ENCODE assay signal across 20 mouse cellular contexts in genomic region chr17:6095579-6095978, GRCm38 (mm10). TPM values are rescaled to one million over a fixed set of nuclear protein-coding genes. Genes with fewer than 3 reads are reported as not detected.
DNase-seq lines count a peak whose midpoint lies in the region; ATAC-seq and TF ChIP-seq lines count a peak whose summit lies in the region.
"Had no signal": no experiment of that assay in that cellular context is flagged by ENCODE, and none has a peak within 500 bp of the region (broad histone marks: within the 10 kb centered on the region; RNA-seq: fewer than 3 reads in every experiment).

No protein-coding gene starts in this region.

- no peak for ATAC-seq in megakaryocyte, adult 5-6 weeks (ENCODE audit: poor library complexity, severe bottlenecking)

- H3K4me3 ChIP-seq in gastrocnemius, adult 2 months, result no peak overlapping the region
- no peak overlapping the region for H3K4me3 ChIP-seq in left cerebral cortex, adult 2 months
- H3K4me3 ChIP-seq: heart, embryonic 15.5 days; liver, embryonic 15.5 days; midbrain, embryonic 10.5 days had no signal

- no peak overlapping the region for H3K27ac ChIP-seq in gastrocnemius, adult 2 months
- no peak overlapping the region for H3K27ac ChIP-seq in left cerebral cortex, adult 2 months
- H3K27ac ChIP-seq: heart, embryonic 15.5 days; liver, embryonic 15.5 days; midbrain, embryonic 10.5 days had no signal

- no peak for DNase-seq in gastrocnemius, adult 2 months
- no peak for DNase-seq in gastrocnemius, postnatal 10 days
- no peak for DNase-seq in left cerebral cortex, adult 2 months (ENCODE audit: extremely low spot score in 1 of 2, low spot score in 2 of 2)
- no peak for DNase-seq in left cerebral cortex, adult 8-10 months (ENCODE audit: low spot score in 2 of 2)
- DNase-seq in CD4-positive, CD25-positive, alpha-beta regulatory T cell, adult 2 months (ENCODE audit: low read depth, low spot score), result peak; percentile 40
- peak; percentile 38 for DNase-seq in naive thymus-derived CD4-positive, alpha-beta T cell, adult 2 months (ENCODE audit: low read depth)
- no peak for DNase-seq in thymus, postnatal 4 days
- DNase-seq: adrenal gland, postnatal 14 days; cerebellum, adult 11 months; cerebellum, postnatal 14 days; embryo, embryonic 11 days; kidney, adult 9 months; kidney, postnatal 4 days; lung, postnatal 14 days; right cerebral cortex, postnatal 14 days; spleen, adult 18-20 months had no signal

- intact Hi-C loops in gastrocnemius, adult 2 months (cut with DNase I), result no loop called here
- intact Hi-C loops in left cerebral cortex, adult 2 months (cut with DNase I), result no loop called here

- TF ChIP-seq CTCF in gastrocnemius, adult 2 months (IDR thresholded peaks at IDR 0.05), result peak; percentile 46
- peak; percentile 53 for TF ChIP-seq CTCF in left cerebral cortex, adult 2 months (IDR thresholded peaks at IDR 0.05)

RNA-seq across cellular contexts. Expression of gene Tulp4, which starts 10.7 kb away (rescaled TPM):
- 100 to 1,000 TPM; 111 to 124 TPM for total RNA-seq in gastrocnemius, adult 2 months (2021)
- total RNA-seq in gastrocnemius, postnatal 10 days (2021), result 100 to 1,000 TPM; 111 to 116 TPM
- 100 to 1,000 TPM; 342 to 345 TPM for total RNA-seq in left cerebral cortex, adult 2 months (2021)
- total RNA-seq in left cerebral cortex, adult 8-10 months (2022), result 100 to 1,000 TPM; 363 to 430 (median 399) TPM
- total RNA-seq in megakaryocyte, adult 5-6 weeks (2015), result 9.0 and 9.8 TPM in 2 replicates
- 13.2 and 17.5 TPM in 2 replicates for total RNA-seq in megakaryocyte, adult 5-6 weeks (2017)

RNA-seq across cellular contexts. Expression of gene Gtf2h5, which starts 16.0 kb away (rescaled TPM):
- total RNA-seq in gastrocnemius, adult 2 months (2021), result 10 to 100 TPM; 50.5 to 52.7 TPM
- total RNA-seq in gastrocnemius, postnatal 10 days (2021), result 10 to 100 TPM; 65.4 to 69.1 TPM
- 100 to 1,000 TPM; 103 to 106 TPM for total RNA-seq in left cerebral cortex, adult 2 months (2021)
- total RNA-seq in left cerebral cortex, adult 8-10 months (2022), result 100 to 1,000 TPM in 3 of 4 experiments, 10 to 100 TPM in 1; 92.8 to 108 (median 103) TPM
- 73.4 and 75.0 TPM in 2 replicates for total RNA-seq in megakaryocyte, adult 5-6 weeks (2015)
- total RNA-seq in megakaryocyte, adult 5-6 weeks (2017), result 51.6 and 62.5 TPM in 2 replicates

RNA-seq across cellular contexts. Expression of gene Serac1, which starts 16.0 kb away (rescaled TPM):
- total RNA-seq in gastrocnemius, adult 2 months (2021), result 1 to 10 TPM; 6.5 to 7.3 TPM
- 1 to 10 TPM; 7.9 to 8.2 TPM for total RNA-seq in gastrocnemius, postnatal 10 days (2021)
- total RNA-seq in left cerebral cortex, adult 2 months (2021), result 10 to 100 TPM; 17.5 to 17.7 TPM
- total RNA-seq in left cerebral cortex, adult 8-10 months (2022), result 10 to 100 TPM; 12.8 to 16.4 (median 14.4) TPM
- 1.2 and 2.1 TPM in 2 replicates for total RNA-seq in megakaryocyte, adult 5-6 weeks (2015)
- 4.9 and 5.7 TPM in 2 replicates for total RNA-seq in megakaryocyte, adult 5-6 weeks (2017)

Comparison
In these comparisons a context has a peak if more than half of its experiments do, and no peak if none do; other contexts are left out.
1. DNase-seq: peak in CD4-positive, CD25-positive, alpha-beta regulatory T cell, adult 2 months (single experiment) and naive thymus-derived CD4-positive, alpha-beta T cell, adult 2 months (single experiment); none in gastrocnemius, adult 2 months (single experiment), gastrocnemius, postnatal 10 days (single experiment), left cerebral cortex, adult 2 months (0 of 2), left cerebral cortex, adult 8-10 months (0 of 2) and thymus, postnatal 4 days (single experiment).
2. RNA of gene Tulp4, which starts 10.7 kb away (total RNA-seq): 363 to 430 TPM in left cerebral cortex, adult 8-10 months, 342 to 345 TPM in left cerebral cortex, adult 2 months, 111 to 124 TPM in gastrocnemius, adult 2 months and 111 to 116 TPM in gastrocnemius, postnatal 10 days; 9.0 to 17.5 TPM in megakaryocyte, adult 5-6 weeks; every median in the first group is over 4 times any median in the second.